Mouse (Mus musculus) stomach, postnatal 0 days (tissue): ENCODE measurements around the gene Mrvi1. TPM values are rescaled to one million over a fixed set of nuclear protein-coding genes. Genes with fewer than 3 reads are reported as not detected.
A peak's percentile ranks its signal among the peaks of the same experiment; 100 is the strongest.

Experiments
- ATAC-seq: fragments of 200-750 bp; cut with Nextera tagmentation; 2 replicates; pipeline ENCODE4 v1.8.0; 2017; ENCODE audit not compliant: low FRiP score, low TSS enrichment
- DNase-seq: peaks from one replicate; pipeline ENCODE4 v3.0.0-alpha.2; 2016; ENCODE audit warnings: low spot score
- H3K27ac ChIP-seq: fragments of 300-500 bp; sonication (generic); replicated peaks from 2 replicates; pipeline ENCODE4 v1.5.1; 2014; ENCODE audit warnings: mild to moderate bottlenecking, control low read depth
- H3K27me3 ChIP-seq: fragments of 300-500 bp; sonication (generic); 2 replicates; pipeline ENCODE4 v1.6.1; 2014; ENCODE audit warnings: low read length; ENCODE audit not compliant: control insufficient read depth, insufficient read depth
- H3K36me3 ChIP-seq: fragments of 300-500 bp; sonication (generic); 2 replicates; pipeline ENCODE4 v1.6.1; 2014; ENCODE audit warnings: low read length, mixed read lengths; ENCODE audit not compliant: control insufficient read depth, insufficient read depth
- H3K4me1 ChIP-seq: fragments of 300-500 bp; sonication (generic); replicated peaks from 2 replicates; pipeline ENCODE4 v1.6.1; 2014; ENCODE audit warnings: antibody characterized with exemption; ENCODE audit not compliant: control insufficient read depth, insufficient read depth
- H3K4me2 ChIP-seq: fragments of 300-500 bp; sonication (generic); replicated peaks from 2 replicates; pipeline ENCODE4 v1.6.1; 2014; ENCODE audit warnings: low read depth, mild to moderate bottlenecking, control low read depth, moderate library complexity
- H3K4me3 ChIP-seq: fragments of 300-500 bp; sonication (generic); 2 replicates; pipeline ENCODE4 v1.5.1; 2014; ENCODE audit warnings: low read depth, low read length, control low read depth
- H3K9ac ChIP-seq: fragments of 300-500 bp; sonication (generic); 2 replicates; pipeline ENCODE4 v1.6.1; 2014; ENCODE audit warnings: mild to moderate bottlenecking, low read length, control low read depth, mixed read lengths
- H3K9me3 ChIP-seq: fragments of 300-500 bp; sonication (generic); 2 replicates; pipeline ENCODE4 v1.6.1; 2016; ENCODE audit warnings: low read length; ENCODE audit not compliant: control insufficient read depth
- CTCF ChIP-seq: IDR thresholded peaks from 2 replicates; pipeline ENCODE4 v1.5.1; 2016; ENCODE audit warnings: antibody characterized with exemption, low read depth, mild to moderate bottlenecking, moderate library complexity
- EP300 ChIP-seq: optimal IDR thresholded peaks from 2 replicates; pipeline ENCODE3; 2016; ENCODE audit warnings: antibody characterized with exemption
- WGBS: fragments of 180-500 bp; shearing (Covaris S2); extraction: QIAGEN DNeasy Blood & Tissue Kit; methylation state at CpG from one replicate; pipeline ENCODE4 v1.1.7; 2014; 5-methylcytosine and 5-hydroxymethylcytosine counted together
- polyA plus RNA-seq: library from polyadenylated mRNA; unstranded; fragments of >200 nt; fragmentation: Nextera tagmentation; extraction: Ambion mirVana; gene quantifications from 2 replicates; pipeline ENCODE4 v1.2.1, GENCODE M21; 2015

The Mrvi1 gene
- 8.4 and 9.1 TPM in 2 replicates for polyA plus RNA-seq

- peak within 1 kb of the TSS; percentile 55 for H3K4me2 ChIP-seq
- H3K4me3 ChIP-seq = peak within 1 kb of the TSS; percentile 34
- H3K27me3 ChIP-seq = no peaks in the 10 kb centered on the region
- TF ChIP-seq CTCF = peak; percentile 16; the same call in 1 of the 2 replicates
- no peak for TF ChIP-seq EP300
- WGBS = 33% methylated on average over 7 of the region's 7 CpGs
- H3K9me3 ChIP-seq = no peaks in the 10 kb centered on the region
- ATAC-seq = peak; percentile 74; the same call in 1 of the 2 replicates
- no peaks in the 10 kb centered on the region for H3K36me3 ChIP-seq
- DNase-seq = peak; percentile 36
- H3K9ac ChIP-seq = peak within 1 kb of the TSS; percentile 54
- 0 out of 2 replicates have a peak, but pooled peaks cover 2% of the 10 kb centered on the region for H3K4me1 ChIP-seq
- peak within 1 kb of the TSS; percentile 95 for H3K27ac ChIP-seq
Measured at GRCm38 (mm10) chr7:110982053-110982705, at the start of gene Mrvi1. Gene Mrvi1 (minus strand): TSS chr7:110982461.

DNA sequence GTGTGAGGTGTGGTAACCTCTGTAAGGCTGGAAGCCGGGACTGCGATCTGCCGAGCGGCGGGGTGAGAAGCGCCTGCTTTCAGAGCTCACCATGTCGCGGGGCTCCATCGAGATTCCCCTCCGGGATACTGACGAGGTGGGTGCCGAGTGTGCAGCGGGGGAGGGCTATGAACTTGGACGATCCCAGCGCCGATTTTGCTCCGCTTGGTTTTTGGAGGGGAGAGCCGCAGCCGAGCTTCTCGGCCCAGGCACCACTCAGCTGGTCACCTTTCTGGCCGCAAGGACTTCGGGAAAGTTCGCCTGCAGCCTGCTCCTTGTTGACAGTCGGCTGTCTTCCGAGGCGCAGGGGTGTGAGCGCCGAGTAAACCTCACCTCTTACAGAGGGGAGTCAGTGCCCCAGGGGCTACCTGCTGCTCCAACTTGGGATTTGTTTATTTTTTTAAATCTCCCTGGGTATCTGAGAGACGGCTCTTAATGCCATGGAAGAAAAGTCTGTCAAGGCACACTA, 46.8 kb upstream of the Mrvi1 start:
- DNase-seq (no peak), ATAC-seq (peak; percentile 56)
- Histone ChIP-seq H3K4me2 (peak overlapping the region; percentile 80), H3K4me3 (peak overlapping the region; percentile 83), H3K36me3 (peaks cover 2% of the 10 kb centered on the region; the same call in 1 of the 2 replicates), H3K9me3 (no peaks in the 10 kb centered on the region), H3K27me3 (no peaks in the 10 kb centered on the region), H3K27ac (peak overlapping the region; percentile 94), H3K9ac (peak overlapping the region; percentile 84), H3K4me1 (no peaks in the 10 kb centered on the region; the same call in 1 of the 2 replicates)
- TF ChIP-seq CTCF = no peak
- TF ChIP-seq EP300 = no peak
- 0% methylated on average over 25 of the region's 29 CpGs for WGBS

GRCm38 (mm10) chr7:111028281-111029045, 46.2 kb upstream of the Mrvi1 start, which contains the start of gene Ctr9:
Gene Ctr9 (plus strand): TSS chr7:111028951.
- DNase-seq (peak; percentile 94), ATAC-seq (peak; percentile 95)
- Histone ChIP-seq H3K27me3 (no peaks in the 10 kb centered on the region), H3K4me2 (peak within 1 kb of the TSS; percentile 80), H3K27ac (peak within 1 kb of the TSS; percentile 94), H3K4me1 (no peaks in the 10 kb centered on the region; the same call in 1 of the 2 replicates), H3K9ac (peak within 1 kb of the TSS; percentile 84), H3K4me3 (peak within 1 kb of the TSS; percentile 83), H3K36me3 (no peaks in the 10 kb centered on the region), H3K9me3 (no peaks in the 10 kb centered on the region)
- 5% methylated on average over 45 of the region's 45 CpGs for WGBS
- TF ChIP-seq EP300 (peak; percentile 52), CTCF (peak; percentile 18; the same call in 1 of the 2 replicates)

DNA sequence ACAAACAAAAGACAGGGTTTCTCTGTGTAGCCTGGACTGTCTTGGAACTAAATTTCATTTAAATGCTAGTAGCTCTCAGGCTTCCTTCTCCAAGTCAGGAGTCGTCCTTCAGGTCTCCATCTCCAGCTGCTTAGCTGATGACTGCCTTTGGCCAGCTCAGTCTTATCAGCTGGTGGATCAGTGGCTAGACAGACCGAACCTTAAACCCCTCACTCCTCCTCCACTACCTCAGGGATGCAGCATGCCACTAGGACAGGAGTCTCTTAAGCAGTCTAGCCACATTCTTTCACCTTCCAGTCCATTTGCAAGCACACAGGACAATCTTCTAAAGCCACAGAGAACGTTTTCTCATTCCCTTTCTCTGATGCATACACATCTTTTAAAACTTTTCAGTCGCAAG, 42.7 kb upstream of the Mrvi1 start:
- TF ChIP-seq EP300 (no peak), CTCF (no peak)
- H3K4me3 ChIP-seq = no peak overlapping the region
- no peaks in the 10 kb centered on the region; the same call in 1 of the 2 replicates for H3K4me1 ChIP-seq
- WGBS = 51% methylated on average over 4 of the region's 4 CpGs
- H3K9me3 ChIP-seq = no peaks in the 10 kb centered on the region
- no peak for ATAC-seq
- no peaks in the 10 kb centered on the region for H3K36me3 ChIP-seq
- H3K27me3 ChIP-seq = no peaks in the 10 kb centered on the region
- H3K27ac ChIP-seq = no peak overlapping the region
- H3K4me2 ChIP-seq = no peak overlapping the region
- DNase-seq = no peak
- no peak overlapping the region for H3K9ac ChIP-seq

GRCm38 (mm10) chr7:111024068-111024594, 41.9 kb upstream of the Mrvi1 start:
- H3K9me3 ChIP-seq = no peaks in the 10 kb centered on the region
- 29% methylated on average over 8 of the region's 8 CpGs for WGBS
- H3K27me3 ChIP-seq = no peaks in the 10 kb centered on the region
- peak; percentile 71 for ATAC-seq
- H3K4me3 ChIP-seq = no peak overlapping the region
- peak overlapping the region; percentile 76 for H3K27ac ChIP-seq
- peak overlapping the region; percentile 36 for H3K4me2 ChIP-seq
- no peaks in the 10 kb centered on the region for H3K36me3 ChIP-seq
- DNase-seq = peak; percentile 50
- no peak overlapping the region for H3K9ac ChIP-seq
- no peaks in the 10 kb centered on the region; the same call in 1 of the 2 replicates for H3K4me1 ChIP-seq
- no peak for TF ChIP-seq EP300
- TF ChIP-seq CTCF = no peak
